Mouse (Mus musculus) intestine, embryonic 14.5 days (tissue): Measurements from ENCODE around the gene Gm8257. TPM values are rescaled to one million over a fixed set of nuclear protein-coding genes. Genes with fewer than 3 reads are reported as not detected.
"Not testable (repeated sequence)": the region's sequence is repeated elsewhere in the genome, so short reads cannot be mapped to it uniquely, and the experiment has no call there.

Experiments used
- ATAC-seq: fragments of 200-750 bp; cut with Nextera tagmentation; replicated peaks from 2 replicates; pipeline ENCODE4 v1.8.0; 2017; ENCODE audit warnings: low read depth, moderate number of reproducible peaks, moderate TSS enrichment, moderate library complexity; ENCODE audit not compliant: low FRiP score, low TSS enrichment
- DNase-seq: peaks from one replicate; pipeline ENCODE4 v3.0.0-alpha.2; 2018; ENCODE audit warnings: low spot score
- H3K27ac ChIP-seq: fragments of 300-500 bp; sonication (generic); 2 replicates; pipeline ENCODE4 v1.5.1; 2014; ENCODE audit warnings: low read depth, mild to moderate bottlenecking, control low read depth
- H3K27me3 ChIP-seq: fragments of 300-500 bp; sonication (generic); replicated peaks from 2 replicates; pipeline ENCODE4 v1.6.1; 2014; ENCODE audit warnings: low read length, control low read depth; ENCODE audit not compliant: control insufficient read depth, insufficient read depth
- H3K36me3 ChIP-seq: fragments of 300-500 bp; sonication (generic); 2 replicates; pipeline ENCODE4 v1.6.1; 2014; ENCODE audit warnings: low read length, control low read depth; ENCODE audit not compliant: control insufficient read depth, insufficient read depth
- H3K4me1 ChIP-seq: fragments of 300-500 bp; sonication (generic); replicated peaks from 2 replicates; pipeline ENCODE4 v1.6.1; 2014; ENCODE audit warnings: low read length, control low read depth, mixed read lengths; ENCODE audit not compliant: control insufficient read depth, insufficient read depth
- H3K4me2 ChIP-seq: fragments of 300-500 bp; sonication (generic); 2 replicates; pipeline ENCODE4 v1.6.1; 2014; ENCODE audit warnings: low read length
- H3K4me3 ChIP-seq: fragments of 300-500 bp; sonication (generic); 2 replicates; pipeline ENCODE4 v1.5.1; 2014; ENCODE audit warnings: low read depth, low read length, control low read depth, mixed read lengths
- H3K9ac ChIP-seq: fragments of 300-500 bp; sonication (generic); 2 replicates; pipeline ENCODE4 v1.6.1; 2014; ENCODE audit warnings: mild to moderate bottlenecking, low read length
- H3K9me3 ChIP-seq: fragments of 300-500 bp; sonication (generic); 2 replicates; pipeline ENCODE4 v1.6.1; 2016; ENCODE audit warnings: low read length, control low read depth; ENCODE audit not compliant: control insufficient read depth
- WGBS: fragments of 180-500 bp; shearing (Covaris S2); extraction: QIAGEN DNeasy Blood & Tissue Kit; methylation state at CpG from one replicate; pipeline ENCODE4 v1.1.7; 2014; 5-methylcytosine and 5-hydroxymethylcytosine counted together
- polyA plus RNA-seq: library from polyadenylated mRNA; unstranded; fragments of >200 nt; fragmentation: Nextera tagmentation; extraction: Ambion mirVana; gene quantifications from 2 replicates; pipeline ENCODE4 v1.2.1, GENCODE M21; 2014

Gene Gm8257
- not detected in 2 replicates for polyA plus RNA-seq

GRCm38 (mm10) chr14:44706356-44706755 is at the start of gene Gm8257:
Gene Gm8257 (minus strand): TSS chr14:44706456.
- H3K27me3 ChIP-seq, H3K9me3 ChIP-seq, H3K9ac ChIP-seq, H3K4me1 ChIP-seq, H3K36me3 ChIP-seq, H3K27ac ChIP-seq, DNase-seq, H3K4me3 ChIP-seq, H3K4me2 ChIP-seq, ATAC-seq: not testable (repeated sequence)
- 82% methylated on average over 3 of the region's 3 CpGs for WGBS

GRCm38 (mm10) chr14:44750240-44750639 is 44.0 kb upstream of the Gm8257 start, which contains the start of gene Gm8267:
Gene Gm8267 (minus strand): TSS chr14:44750340.
- H3K27me3 ChIP-seq, result no peaks in the 10 kb centered on the region
- H3K27ac ChIP-seq, result no peak within 1 kb of the TSS
- H3K4me2 ChIP-seq, result no peak within 1 kb of the TSS
- no peaks in the 10 kb centered on the region for H3K36me3 ChIP-seq
- WGBS, result 85% methylated on average over 3 of the region's 3 CpGs
- H3K4me1 ChIP-seq, result no peaks in the 10 kb centered on the region
- no peaks in the 10 kb centered on the region for H3K9me3 ChIP-seq
- DNase-seq (no peak), ATAC-seq (no peak)
- H3K9ac ChIP-seq, result no peak within 1 kb of the TSS
- H3K4me3 ChIP-seq, result no peak within 1 kb of the TSS

DNA sequence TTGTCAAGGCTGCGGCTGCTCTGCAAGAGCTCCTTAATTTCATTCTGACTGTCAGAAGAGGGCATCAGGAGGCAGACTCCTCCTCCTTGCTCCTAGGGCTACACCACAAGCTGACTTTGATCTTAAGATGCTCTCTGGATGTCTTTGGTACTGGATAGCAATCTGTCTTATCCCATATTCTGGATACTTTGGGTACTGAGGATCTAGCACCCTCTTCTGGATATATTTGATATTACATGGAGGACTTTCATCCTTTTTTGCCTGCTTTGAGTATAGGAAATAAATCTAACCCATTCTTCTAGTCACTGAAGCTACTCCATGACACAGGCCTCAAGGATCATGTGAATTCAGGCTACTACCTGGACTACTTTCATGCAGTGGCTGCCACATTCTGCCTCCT is 36.5 kb upstream of the Gm8257 start:
- ATAC-seq, H3K4me1 ChIP-seq, H3K27ac ChIP-seq, DNase-seq, H3K9ac ChIP-seq, H3K27me3 ChIP-seq, H3K4me2 ChIP-seq, H3K36me3 ChIP-seq, H3K4me3 ChIP-seq, H3K9me3 ChIP-seq: not testable (repeated sequence)
- 28% methylated on average over 1 of the region's 1 CpGs for WGBS

GRCm38 (mm10) chr14:44730711-44731110 is 24.5 kb upstream of the Gm8257 start:
- not testable (repeated sequence) for H3K9me3 ChIP-seq, ATAC-seq, H3K4me2 ChIP-seq, H3K36me3 ChIP-seq, H3K4me1 ChIP-seq, H3K27ac ChIP-seq, H3K27me3 ChIP-seq, DNase-seq, H3K9ac ChIP-seq, H3K4me3 ChIP-seq

- 82% methylated on average over 4 of the region's 4 CpGs for WGBS
- H3K9me3 ChIP-seq, H3K36me3 ChIP-seq, ATAC-seq, H3K9ac ChIP-seq, DNase-seq, H3K4me3 ChIP-seq, H3K4me2 ChIP-seq, H3K27ac ChIP-seq, H3K27me3 ChIP-seq, H3K4me1 ChIP-seq: not testable (repeated sequence)
Measured at GRCm38 (mm10) chr14:44627737-44628136, 78.5 kb downstream of the Gm8257 start, which contains the start of gene Gm5624. Gene Gm5624 (minus strand): TSS chr14:44627938.

Other genes with a start within 250 kb of the Gm8257 start
- not detected in 2 replicates for gene BC061237, start 214.0 kb downstream of the Gm8257 start, polyA plus RNA-seq
- not detected in 2 replicates for gene Gm17093, start 188.2 kb downstream of the Gm8257 start, polyA plus RNA-seq
- gene Gm8247, start 123.3 kb downstream of the Gm8257 start, polyA plus RNA-seq, result not detected in 2 replicates
- not detected in 2 replicates for gene Gm5624, start 78.5 kb downstream of the Gm8257 start, polyA plus RNA-seq
- gene Gm8267, start 43.9 kb upstream of the Gm8257 start, polyA plus RNA-seq, result not detected in 2 replicates
- not detected in 2 replicates for gene Ptgdr, start 152.9 kb upstream of the Gm8257 start, polyA plus RNA-seq